Mouse (Mus musculus) layer of hippocampus, adult 9-10 months (tissue): ENCODE data around the gene Tom1l2.

Source experiments
- DNase-seq: peaks from one replicate; pipeline ENCODE4 v3.0.0; 2022; ENCODE audit warnings: low spot score

Tom1l2 gene

DNA sequence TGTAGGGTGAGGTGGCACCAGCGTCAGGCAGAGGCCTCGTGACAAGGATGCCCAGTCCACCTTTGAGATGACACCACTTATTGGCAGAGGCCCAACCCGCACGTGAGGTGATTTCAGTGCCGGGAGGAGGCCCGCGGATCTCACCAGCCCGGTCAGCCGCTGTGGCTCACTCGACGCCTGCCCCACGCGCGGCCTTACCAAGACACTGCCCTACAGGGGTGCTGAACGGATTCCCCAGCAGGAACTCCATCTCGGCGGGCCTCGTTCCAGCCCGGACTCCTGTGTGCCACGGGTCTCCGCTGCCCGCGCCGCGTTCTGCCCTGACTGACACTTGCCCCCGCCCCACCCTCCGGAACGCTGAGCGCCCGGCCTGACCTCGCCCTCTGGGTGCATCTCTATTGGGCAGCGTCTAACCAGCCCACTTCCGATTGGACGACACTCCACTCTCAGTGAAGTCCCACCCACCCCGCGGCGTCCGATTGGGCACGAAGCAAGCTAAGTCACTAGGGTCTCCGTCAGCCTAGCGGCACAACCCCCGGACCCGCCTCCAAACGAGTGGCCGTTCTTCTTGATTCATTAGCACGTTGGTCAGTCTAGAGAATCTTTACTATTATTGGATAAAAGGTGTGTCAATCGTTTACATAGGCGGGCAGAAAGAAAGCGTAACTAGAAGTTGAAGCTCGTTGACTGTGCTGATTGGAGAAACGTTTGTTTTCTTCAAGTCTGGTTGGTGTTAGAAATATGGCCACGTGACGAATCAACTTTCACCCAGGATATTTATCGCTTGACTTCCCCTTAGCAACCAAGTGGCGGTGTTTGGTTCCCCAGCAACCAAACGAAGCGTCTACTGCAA is at the start of gene Tom1l2, which contains the start of gene Drc3:
Tom1l2 (minus strand) TSS at position 347 of the 853 bp plus-strand sequence.
Drc3 (plus strand) TSS at position 771 of the 853 bp plus-strand sequence.
- peak; percentile 100 for DNase-seq

DNA sequence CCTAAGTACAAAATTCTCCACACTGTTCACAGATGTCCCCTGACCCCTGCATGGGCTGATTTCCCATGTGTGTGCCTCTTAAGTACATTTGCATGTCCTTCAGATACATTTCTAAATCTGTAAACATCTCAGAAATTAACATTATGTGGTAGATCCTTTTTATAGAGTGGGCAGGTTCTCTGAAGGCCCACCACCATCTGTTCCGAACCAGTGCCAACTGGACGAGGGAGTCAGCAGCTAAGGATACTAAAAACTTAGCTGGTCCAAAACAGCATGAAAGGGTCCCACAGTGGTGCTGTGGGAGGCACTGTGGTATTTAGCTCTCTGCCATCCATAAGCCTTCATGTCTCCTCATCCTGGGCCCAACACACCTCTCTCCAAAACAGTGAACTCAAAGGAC is 44.5 kb upstream of the Tom1l2 start:
- no peak for DNase-seq

DNA sequence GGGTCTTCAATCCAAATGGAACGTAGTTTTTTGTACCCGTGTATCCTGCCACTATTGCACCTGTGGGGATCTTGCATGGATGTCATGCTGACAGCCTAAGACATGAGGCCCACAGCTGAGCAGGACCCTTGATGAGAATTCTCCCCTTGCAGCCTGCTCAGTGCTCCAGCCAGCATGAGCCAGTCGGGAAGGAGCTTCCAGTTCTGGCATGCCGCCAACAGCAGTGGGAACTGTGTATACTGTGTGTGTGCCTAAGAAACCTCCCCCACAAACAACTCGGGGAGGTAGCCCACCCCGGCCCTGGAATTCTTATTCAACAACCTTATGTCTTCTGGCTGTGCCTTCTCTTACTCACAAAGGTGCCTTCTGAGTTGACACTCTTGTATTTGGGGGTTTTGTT is 43.8 kb upstream of the Tom1l2 start:
- no peak for DNase-seq

DNA sequence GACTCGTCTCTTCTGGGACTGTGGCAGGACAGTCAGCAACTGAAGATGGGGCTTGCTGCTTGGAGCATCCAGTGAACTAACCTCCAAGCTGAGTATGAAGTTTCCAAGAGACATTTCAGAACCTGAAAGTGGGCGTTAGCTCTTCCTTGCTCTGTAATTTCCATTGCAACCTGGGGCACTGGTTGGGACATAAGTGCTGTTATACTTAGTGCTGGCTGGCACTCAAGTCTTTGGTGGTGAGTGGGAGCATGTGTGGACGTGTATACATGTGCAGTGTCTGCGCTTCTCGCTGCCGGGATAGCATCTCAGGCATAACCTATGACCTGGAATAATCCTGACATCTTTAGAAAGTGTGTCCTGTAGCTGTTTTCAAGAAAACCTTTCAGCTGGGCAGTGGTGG is 38.6 kb upstream of the Tom1l2 start:
- DNase-seq: no peak

DNA sequence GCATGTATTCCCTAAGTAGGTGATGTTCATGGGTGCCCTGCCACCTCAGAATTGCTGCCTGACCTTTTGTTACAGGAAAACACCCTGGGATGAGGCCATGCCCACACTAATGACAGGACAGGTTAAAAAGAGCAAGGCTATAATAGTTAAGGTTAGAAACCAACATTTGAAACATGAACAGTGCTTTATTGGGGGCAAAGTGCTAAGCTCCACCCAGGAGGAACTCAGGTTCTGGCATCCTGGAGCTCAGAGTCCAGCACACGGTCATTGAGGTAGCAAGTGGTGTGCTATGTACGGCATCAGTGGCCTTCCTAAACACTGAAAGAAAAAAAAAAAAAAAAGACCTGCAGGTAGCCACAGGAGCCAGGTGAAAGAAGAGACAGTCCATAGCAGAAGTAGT is 35.2 kb upstream of the Tom1l2 start:
- DNase-seq: no peak

DNA sequence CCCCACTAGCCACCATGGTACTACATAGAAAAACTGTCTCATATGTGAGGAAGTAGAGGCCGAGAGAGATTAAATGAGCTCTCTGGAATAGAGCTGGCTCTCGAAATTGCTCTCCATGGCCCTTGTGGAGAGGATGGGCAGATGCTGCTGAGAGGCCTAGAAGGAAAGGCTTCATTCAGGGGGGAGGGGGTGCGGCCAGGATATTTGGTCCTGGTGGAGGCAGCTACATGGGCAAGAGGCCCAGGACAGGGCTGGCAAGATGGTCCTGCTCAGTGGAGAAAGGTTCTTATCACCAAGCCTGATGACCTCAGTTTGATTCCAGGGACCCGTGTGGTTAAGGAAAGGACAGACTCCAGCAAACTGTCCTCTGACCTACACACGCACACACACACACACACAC is 33.2 kb upstream of the Tom1l2 start:
- no peak for DNase-seq

DNA sequence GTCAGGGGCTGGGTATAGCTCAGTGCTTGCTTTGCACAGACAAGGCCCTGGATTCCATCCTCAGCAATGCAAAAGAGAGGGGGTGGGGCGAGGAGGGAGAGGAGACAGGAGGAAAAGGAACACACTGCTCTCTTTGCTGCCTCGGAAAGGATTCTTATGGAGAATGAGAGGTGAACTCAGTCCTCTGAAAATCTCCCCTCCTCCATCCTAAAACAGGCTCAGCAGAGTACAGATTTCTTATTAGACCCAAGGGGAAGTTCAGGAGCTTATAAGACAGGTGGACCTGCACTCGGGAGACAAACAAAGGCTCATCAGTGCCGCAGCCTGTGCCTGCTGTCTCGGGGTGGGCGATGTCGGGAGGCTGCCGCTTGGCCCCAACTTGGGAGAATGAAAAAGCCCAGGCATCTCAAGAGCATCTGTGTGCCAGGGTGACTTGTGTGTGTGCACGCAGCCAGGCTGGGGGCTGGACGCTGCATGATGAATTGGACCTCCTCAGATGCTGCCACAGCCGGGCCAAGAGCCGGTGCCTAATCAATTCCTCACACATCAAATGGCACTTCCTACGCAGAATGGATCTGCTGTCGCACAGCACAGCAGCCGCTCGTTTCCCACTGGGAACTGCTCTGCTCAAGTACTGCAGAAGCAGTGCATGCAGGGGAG is 32.2 kb upstream of the Tom1l2 start:
- DNase-seq: peak; percentile 44

DNA sequence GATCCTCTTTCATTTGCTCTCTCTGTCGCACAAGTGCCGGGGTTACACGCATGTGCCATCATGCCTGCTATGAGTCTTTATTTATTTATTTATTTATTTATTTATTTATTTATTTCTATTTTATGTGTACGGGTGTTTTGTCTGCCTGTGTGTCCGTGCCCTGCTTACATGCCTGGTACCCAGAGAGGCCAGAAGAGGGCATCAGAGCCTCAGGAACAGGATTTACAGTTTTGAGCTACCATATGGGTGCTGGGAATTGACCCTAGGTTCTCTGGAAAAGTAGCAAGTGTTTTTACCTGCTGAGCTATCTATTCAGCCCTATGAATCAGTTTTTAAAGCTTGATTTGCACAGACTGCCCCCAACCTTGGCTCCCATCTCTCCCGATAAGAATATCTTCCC is 30.8 kb upstream of the Tom1l2 start:
- DNase-seq: no peak

DNA sequence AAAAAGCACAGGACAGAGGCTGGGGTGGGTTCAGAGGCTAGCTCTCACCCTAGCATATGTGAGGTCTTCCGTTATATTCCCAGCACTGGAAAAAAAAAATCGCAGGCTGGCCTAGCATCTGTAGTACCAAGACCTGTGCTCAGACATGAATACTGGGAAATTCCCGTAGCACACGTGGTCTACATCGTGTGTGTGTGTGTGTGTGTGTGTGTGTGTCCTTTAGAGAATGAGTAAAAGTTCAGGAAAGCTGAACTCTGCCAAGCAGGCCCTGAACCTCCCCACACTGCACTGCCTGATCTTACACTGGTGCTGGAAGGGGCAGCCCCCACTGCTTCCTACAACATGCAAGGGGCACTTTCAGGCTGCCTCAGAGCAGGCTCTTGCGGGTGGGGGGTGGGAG is 21.8 kb upstream of the Tom1l2 start:
- no peak for DNase-seq

DNA sequence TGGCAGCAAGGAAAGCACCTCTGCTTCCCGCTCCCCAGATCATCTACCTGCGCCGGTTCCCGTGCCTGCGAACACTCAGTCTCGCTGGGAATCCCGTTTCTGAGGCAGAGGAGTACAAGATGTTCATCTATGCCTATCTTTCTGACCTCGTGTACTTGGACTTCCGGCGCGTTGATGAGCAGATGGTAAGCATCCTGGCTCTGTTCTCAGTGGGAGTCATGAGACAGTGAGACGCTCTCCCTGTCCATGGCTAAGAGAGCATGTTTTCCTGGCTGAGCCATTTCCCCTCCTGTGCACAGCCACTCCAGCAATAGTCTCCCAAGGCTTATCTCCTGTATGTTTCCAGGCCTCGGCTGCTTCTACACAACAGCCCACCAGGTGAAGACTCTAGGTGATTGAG is 17.7 kb upstream of the Tom1l2 start:
- DNase-seq: no peak

DNA sequence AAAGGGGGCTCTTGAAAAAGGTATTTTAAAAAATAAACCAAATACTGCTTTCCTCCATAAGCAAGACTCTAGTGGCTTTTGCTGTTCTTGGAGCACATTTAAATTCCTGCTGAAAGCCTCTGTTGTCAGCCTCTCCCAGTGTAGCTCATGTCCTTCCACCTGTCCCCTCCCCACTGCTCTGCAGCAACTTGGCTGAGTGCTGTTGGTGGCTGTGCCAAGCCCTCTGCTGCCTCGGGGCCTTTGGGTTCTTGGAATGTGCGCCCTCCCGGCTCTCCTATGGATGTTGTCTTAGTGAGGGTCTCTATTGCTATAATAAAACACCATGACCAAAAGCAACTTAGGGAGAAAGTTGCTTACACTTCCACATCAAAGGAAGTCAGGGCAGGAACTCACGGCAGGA is 16.7 kb upstream of the Tom1l2 start:
- no peak for DNase-seq

DNA sequence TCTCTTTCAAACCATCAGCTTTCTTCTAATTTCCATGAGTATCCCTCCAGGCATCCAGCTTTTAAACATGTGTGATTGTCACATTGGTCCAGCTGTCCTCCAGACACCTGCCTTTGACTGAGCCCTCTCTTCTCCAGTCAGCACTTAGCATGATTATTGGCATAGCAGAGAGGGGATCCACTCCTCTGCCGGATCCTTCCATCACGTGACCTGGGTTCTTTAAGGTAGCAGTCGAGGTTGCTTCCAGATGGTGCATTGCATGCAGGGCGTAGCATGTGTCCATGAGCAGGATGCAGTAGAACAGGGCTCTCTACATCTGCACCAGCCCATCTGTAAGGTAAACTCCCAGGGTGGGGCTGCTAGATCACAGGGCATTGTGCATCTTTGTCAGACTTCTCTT is 16.2 kb upstream of the Tom1l2 start:
- DNase-seq: no peak

DNA sequence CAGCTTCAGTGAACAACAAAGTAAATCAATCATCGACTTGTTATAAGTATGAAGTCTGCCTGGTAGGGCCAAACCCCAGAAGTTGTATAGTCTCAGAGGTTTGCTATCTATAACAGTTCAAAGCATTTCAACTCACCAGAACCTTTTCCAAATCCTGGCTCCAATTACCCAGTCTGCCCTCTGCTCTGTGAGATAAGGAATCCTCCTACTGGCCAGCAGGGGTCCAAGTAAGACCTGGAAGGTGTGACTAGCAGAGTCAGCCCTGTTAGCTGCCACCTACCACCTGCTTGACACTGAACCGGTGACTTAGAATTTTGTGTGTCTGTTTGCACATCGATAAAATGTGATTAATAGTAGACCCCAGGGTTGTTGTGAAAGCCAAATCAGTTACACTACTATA is 14.6 kb upstream of the Tom1l2 start:
- no peak for DNase-seq

DNA sequence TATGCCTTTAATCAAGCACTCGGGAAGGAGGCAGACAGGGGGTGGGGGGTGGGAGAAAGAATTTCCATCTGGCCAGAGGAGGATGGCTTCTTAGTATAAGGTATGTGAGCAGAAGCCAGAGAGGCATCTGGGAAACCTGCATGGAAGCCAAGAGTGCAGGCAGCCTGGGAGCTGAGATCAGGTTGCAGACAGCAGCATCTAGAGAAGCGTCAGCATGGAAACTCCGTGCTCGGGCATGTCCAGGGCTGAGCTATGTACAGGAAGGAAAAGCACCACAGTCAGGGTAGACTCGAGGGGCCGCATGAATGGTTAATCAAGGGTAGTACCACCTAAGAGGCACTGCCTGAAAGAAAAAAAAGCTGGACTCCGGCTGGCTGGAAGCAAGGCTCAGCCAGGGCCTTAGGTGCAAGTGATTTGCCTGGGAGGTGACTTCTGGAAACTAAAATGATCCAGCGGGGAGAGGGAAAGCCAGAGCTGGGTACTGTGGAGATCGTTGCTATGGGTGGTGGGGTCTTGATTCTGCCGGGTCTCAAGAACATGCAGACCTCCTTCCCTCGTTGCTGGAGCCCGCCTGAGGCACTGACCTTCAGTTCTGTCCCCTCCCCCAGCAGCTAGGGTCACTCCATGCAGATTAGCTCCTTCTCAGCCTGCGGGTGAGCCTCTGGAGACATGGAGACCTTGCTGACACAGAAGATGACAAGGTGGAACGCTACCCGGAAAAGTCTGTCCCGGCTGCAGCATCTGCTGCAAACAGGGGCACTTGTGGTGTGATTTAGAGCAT is 13.7 kb upstream of the Tom1l2 start:
- no peak for DNase-seq

DNA sequence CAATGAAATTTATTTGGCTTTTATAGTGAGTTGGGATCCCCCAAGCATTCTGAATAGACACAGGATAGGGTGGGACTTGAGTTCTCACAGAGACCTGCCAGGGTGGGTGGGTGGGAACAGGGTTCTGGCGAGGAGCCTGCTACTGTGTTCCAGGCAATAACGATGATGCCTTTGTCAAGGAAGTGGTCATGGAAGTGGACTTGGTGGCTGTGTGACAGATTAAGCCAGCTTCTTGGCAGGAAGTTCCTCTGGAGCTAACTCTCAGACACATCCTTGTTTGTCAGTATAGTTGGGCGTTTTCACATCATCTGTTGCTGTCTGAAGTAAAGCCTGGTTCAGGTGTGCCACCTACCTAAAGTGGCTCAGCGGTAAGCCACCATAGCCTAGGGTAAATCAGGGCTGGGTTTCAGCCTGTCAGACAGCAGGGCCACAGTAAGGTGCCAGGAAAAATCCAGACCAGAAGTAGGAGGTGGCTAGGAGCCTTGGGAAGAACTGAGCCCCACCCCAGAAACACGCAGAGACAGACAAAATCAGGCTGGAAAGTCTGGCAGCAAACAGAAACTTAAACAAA is 8.0 kb upstream of the Tom1l2 start:
- no peak for DNase-seq

DNA sequence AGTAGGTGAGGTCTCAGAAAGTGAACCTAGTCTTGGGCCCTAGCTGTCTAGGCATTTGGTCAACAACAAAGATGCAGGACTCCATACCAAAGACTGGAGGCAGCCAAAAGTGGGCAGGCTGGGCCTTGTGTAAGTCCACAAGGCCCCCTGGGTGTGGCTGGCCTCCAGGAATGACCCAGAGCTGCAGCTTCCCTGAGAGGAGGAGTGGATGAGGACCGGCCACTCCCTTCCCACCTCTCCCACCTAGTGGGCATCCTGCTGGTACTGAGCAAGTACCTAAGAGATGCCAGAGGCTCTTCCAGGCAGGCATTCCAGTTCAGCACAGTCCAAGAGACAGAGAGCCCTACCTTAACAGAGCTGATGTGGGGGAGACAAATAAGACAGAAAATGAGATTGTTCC is 7.2 kb upstream of the Tom1l2 start:
- DNase-seq: no peak

DNA sequence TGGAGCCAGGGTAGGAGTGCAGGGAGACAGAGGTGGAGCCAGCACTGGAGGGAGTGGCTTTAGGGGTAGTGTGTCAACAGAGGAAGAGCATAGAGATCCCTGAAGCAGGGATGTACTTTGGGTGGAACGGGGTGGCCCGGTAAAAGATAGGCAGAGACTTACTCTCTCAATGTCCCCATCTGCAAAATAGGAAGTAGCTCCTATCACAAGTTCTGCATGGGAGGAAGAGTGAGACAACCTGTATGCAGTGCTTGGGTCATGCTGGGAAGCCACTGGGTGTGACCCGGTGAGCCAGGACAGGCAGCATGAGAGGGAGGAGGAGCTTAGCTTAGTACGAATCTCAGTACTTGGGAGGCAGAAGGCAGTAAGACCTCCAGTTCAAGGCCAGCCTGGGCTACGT is 6.4 kb upstream of the Tom1l2 start:
- no peak for DNase-seq

DNA sequence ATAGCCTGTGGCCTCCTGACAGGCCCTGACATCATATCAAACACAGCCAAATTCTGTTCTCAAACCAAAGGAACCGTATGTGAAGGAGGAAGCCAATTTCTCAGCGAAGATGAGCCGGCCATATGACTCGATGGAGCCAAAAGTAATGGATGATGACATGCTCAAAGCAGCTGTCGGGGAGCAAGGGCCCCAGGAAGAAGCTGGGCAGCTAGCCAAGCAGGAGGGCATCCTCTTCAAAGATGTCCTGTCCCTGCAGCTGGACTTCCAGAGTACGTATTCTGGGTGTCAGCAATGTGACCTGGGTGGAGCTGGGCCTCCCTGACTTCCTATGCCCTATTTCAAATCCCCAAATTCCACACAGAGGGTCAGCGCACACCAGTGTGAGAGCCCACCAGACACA is 5.8 kb upstream of the Tom1l2 start:
- no peak for DNase-seq

DNA sequence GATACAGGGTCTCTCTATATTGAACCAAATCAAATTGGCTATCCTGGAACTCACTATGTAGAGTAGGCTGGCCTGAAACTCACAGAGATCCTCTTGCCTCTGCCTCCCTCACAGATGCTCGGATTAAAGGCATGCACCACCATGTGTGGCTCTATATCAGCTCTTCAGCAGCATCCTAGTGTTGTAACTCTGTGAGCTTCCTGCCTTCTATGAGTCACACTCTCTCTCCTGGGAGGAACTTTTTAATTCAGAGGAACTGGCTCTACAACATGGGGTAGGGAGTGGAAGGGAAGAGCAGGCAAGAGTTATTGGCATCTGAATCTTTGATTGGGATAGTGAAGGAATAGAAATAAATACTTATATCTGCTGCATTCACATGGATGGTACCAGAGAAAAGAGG is 4.4 kb upstream of the Tom1l2 start:
- no peak for DNase-seq

DNA sequence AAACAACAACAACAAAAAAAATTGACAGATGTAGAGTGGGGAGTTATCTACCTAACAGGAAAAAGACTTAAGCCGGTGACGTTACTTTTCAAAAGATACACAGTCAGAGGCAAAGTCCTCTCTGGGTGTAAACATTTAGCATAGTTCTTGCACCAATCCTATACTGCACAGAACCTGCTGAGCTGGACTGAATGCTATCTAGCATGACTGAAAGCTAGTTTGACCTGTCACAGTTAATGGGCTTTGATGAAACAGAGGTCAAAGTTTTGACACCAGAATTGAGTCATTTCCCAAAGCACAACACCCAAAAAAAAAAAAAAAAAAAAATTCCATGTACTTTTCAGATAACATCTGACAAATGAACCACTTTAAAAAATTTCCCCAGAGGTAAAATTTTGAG is 3.2 kb upstream of the Tom1l2 start:
- DNase-seq: no peak

DNA sequence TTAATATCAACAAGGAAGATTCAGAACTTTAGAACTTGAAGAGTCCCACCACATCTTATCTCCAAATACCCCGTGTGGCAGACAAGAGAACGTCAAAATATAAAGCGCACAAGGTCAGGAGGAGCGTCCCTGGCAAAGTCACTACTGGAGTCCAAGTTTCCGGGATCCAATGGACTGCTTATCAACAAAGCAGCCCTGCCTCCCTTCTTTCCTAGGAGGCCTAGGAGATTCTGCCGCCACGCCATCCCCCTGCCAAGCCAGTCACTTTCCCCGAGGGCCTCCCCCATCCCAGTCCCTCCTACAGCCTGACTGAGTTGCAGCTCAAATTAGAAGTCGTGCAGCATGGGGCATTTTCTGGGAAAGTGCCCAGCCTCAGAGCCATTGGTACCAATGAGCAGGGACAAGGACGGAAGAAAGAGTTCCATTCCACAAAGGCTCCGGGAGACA is 757 bp downstream of the Tom1l2 start:
- no peak for DNase-seq

DNA sequence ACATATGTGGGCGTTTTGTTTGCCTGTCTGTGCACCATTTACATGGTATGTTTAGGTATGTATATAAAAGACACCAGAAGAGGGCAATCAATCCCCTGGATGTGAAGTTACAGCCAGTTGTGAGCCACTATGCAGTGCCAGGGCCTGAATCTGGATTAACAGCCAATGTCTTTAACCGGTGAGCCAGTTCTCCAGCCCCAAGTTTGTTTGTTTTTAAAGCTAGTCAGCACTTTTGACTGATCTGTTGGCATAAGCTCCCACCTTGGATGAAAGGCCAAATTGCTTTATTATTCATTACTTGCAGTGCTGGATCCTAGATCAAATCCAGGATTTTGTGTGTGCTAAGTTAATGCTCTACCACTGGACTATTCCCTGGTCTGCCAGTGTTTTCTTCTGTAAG is 1.3 kb downstream of the Tom1l2 start:
- DNase-seq: no peak

DNA sequence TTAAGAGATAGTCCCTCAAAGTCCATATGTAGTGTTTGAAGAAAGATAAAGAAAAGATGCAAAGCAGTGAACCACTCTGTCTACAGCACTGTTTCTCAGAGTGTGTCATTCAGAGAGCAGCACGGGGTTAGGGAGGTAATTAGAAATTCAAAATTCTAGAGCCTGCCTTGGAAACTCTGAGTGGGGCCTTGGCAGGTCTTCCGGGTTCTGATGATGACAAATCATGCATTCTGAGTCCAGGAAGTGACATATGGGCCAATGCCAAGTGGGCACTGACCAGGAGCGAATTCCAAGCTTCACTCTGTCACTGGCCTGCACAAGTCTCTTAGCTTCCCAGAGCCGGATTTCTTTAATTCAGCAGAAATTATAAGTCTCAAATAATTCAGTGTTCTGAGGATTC is 6.2 kb downstream of the Tom1l2 start:
- DNase-seq: no peak
